Mouse (Mus musculus) telencephalon, adult 2 months (tissue): ENCODE data around the gene Ddah2.

Source experiments
- DNase-seq: peaks from one replicate; pipeline ENCODE4 v3.0.0-alpha.2; 2011; ENCODE audit warnings: low read depth, low spot score

The Ddah2 gene

GRCm38 (mm10) chr17:35103221-35103690 is 44.4 kb downstream of the Ddah2 start:
- no peak for DNase-seq

GRCm38 (mm10) chr17:35104079-35104478 is 45.2 kb downstream of the Ddah2 start:
- DNase-seq = no peak

- DNase-seq = no peak
Observed at GRCm38 (mm10) chr17:35104754-35105153, 45.9 kb downstream of the Ddah2 start.

GRCm38 (mm10) chr17:35105740-35106389 is 47.0 kb downstream of the Ddah2 start:
- DNase-seq = no peak

GRCm38 (mm10) chr17:35106522-35106921 is 47.7 kb downstream of the Ddah2 start:
- no peak for DNase-seq

- no peak for DNase-seq
Observed at GRCm38 (mm10) chr17:35108097-35108496, 49.3 kb downstream of the Ddah2 start, which contains the start of gene Ly6g5c. Gene Ly6g5c, plus strand, starts transcription at chr17:35108279.
